Mouse (Mus musculus) forebrain, embryonic 15.5 days (tissue): ENCODE measurements around the gene B3gnt9. TPM values are rescaled to one million over a fixed set of nuclear protein-coding genes. Genes with fewer than 3 reads are reported as not detected.

Experiments
- ATAC-seq: fragments of 200-750 bp; cut with Nextera tagmentation; replicated peaks from 2 replicates; pipeline ENCODE4 v1.8.0; 2017; ENCODE audit warnings: mild to moderate bottlenecking, moderate TSS enrichment, moderate library complexity
- H3K27ac ChIP-seq: fragments of 300-500 bp; sonication (generic); replicated peaks from 2 replicates; pipeline ENCODE4 v1.5.1; 2015; ENCODE audit warnings: mild to moderate bottlenecking, inconsistent platforms
- H3K27me3 ChIP-seq: fragments of 300-500 bp; sonication (generic); 2 replicates; pipeline ENCODE4 v1.6.1; 2015; ENCODE audit warnings: inconsistent platforms
- H3K36me3 ChIP-seq: fragments of 300-500 bp; sonication (generic); 2 replicates; pipeline ENCODE4 v1.6.1; 2015; ENCODE audit warnings: mild to moderate bottlenecking, inconsistent platforms
- H3K4me1 ChIP-seq: fragments of 300-500 bp; sonication (generic); 2 replicates; pipeline ENCODE4 v1.6.1; 2015; ENCODE audit warnings: inconsistent platforms
- H3K4me2 ChIP-seq: fragments of 300-500 bp; sonication (generic); replicated peaks from 2 replicates; pipeline ENCODE4 v1.6.1; 2015; ENCODE audit warnings: mild to moderate bottlenecking, inconsistent platforms
- H3K4me3 ChIP-seq: fragments of 300-500 bp; sonication (generic); 2 replicates; pipeline ENCODE4 v1.5.1; 2015; ENCODE audit warnings: mild to moderate bottlenecking, inconsistent platforms
- H3K9ac ChIP-seq: fragments of 300-500 bp; sonication (generic); replicated peaks from 2 replicates; pipeline ENCODE4 v1.6.1; 2015; ENCODE audit warnings: mild to moderate bottlenecking, inconsistent platforms
- H3K9me3 ChIP-seq: fragments of 300-500 bp; sonication (generic); 2 replicates; pipeline ENCODE4 v1.6.1; 2016; ENCODE audit warnings: inconsistent platforms
- WGBS: fragments of 180-500 bp; shearing (Covaris S2); methylation state at CpG from one replicate; pipeline ENCODE4 v1.1.7; 2015; ENCODE audit warnings: mixed read lengths; 5-methylcytosine and 5-hydroxymethylcytosine counted together
- polyA plus RNA-seq: library from polyadenylated mRNA; unstranded; fragments of >200 nt; fragmentation: Nextera tagmentation; extraction: Ambion mirVana; gene quantifications from 2 replicates; pipeline ENCODE4 v1.2.1, GENCODE M21; 2015

Gene B3gnt9
- polyA plus RNA-seq, 1 experiment from 2014 or later: 3.0 TPM

DNA sequence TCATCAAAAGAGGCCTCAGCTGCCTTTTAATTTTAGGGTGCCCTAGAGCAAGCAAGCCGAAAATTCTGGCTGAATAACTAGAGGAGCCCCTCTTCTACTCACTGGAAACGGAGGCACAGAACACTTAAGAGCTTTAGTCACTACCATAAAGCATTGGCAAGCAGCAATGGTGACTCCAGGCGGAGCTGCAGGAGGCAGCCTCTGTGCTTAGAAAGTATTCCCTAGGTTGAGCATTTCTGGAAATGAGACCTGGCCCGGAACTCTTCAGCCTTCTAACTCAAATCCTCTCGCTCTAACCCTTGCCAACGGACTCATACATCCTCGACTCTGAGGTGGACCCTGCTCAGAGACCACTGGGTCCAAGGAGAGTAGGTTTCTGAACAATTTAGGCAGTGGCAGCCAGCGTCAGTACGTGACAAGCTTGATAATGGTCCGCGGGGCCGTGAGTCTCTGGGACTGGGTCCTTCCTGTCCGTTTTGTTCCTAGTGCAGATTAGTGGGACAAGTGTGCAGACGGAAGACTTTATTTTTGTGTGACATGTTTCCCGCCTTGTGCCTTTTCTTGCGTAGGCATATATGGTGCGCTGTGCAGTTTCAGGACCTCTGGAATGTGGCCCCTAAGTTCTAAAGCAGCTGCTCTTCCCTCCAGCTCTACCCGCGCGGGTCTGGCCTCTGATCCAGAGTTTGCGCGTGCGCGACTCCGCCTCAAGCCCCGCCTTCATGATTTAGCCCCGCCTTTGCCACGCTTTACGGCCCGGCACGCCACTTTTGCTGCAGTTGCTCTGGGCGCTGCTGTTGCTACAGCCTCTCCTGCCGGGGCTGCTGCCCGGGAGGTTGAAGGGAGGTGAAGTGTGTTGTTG, 30.3 kb downstream of the B3gnt9 start, which contains the start of gene D230025D16Rik:
TSS of gene D230025D16Rik (plus strand) at position 733 of the 859 bp plus-strand sequence.
- Histone ChIP-seq H3K4me2 (peak within 1 kb of the TSS; percentile 78), H3K36me3 (no peaks in the 10 kb centered on the region), H3K9me3 (no peaks in the 10 kb centered on the region), H3K4me3 (peak within 1 kb of the TSS; percentile 98), H3K27me3 (no peaks in the 10 kb centered on the region), H3K4me1 (peaks cover 23% of the 10 kb centered on the region), H3K27ac (peak within 1 kb of the TSS; percentile 75), H3K9ac (peak within 1 kb of the TSS; percentile 94)
- ATAC-seq: peak; percentile 96
- WGBS: 1% methylated on average over 34 of the region's 34 CpGs

- Histone ChIP-seq H3K9ac (no peak overlapping the region), H3K27me3 (no peaks in the 10 kb centered on the region), H3K4me3 (peak overlapping the region; percentile 98; the same call in 1 of the 2 replicates), H3K36me3 (no peaks in the 10 kb centered on the region), H3K9me3 (no peaks in the 10 kb centered on the region), H3K4me1 (peaks cover 23% of the 10 kb centered on the region), H3K27ac (no peak overlapping the region), H3K4me2 (no peak overlapping the region)
- WGBS: 81% methylated on average over 7 of the region's 7 CpGs
- ATAC-seq: no peak
Measured at GRCm38 (mm10) chr8:105223850-105224249, 31.1 kb downstream of the B3gnt9 start.

DNA sequence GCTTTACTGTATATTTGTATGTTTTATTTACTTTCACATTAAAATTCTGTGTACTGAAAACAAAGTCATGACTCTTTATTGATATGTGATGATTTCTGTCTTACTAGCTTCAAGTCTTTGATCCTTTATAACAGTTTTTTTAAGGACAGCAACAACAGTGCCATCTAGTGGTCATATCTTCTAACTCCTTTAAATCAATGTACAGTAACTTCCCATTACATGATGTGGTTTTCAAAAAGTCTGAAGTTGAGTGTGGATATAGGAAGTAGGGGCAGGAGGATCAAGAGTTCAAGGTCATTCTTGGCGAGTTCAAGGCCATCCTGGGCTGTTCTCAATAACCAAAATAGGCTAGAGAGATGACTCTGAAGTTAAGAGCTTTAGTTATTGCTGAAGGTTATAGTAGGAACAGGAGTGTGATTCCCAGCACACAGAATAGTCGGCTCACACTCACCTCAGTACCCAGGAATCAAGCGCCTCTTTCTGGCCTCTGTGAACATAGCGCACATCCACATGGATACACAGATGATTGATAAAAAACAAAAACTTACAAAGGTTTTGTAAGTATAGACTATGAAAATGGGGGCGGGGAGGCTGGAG, 36.9 kb downstream of the B3gnt9 start:
- Histone ChIP-seq H3K27ac (no peak overlapping the region), H3K27me3 (no peaks in the 10 kb centered on the region), H3K4me3 (no peak overlapping the region), H3K36me3 (peaks cover 3% of the 10 kb centered on the region; the same call in 1 of the 2 replicates), H3K9ac (no peak overlapping the region), H3K4me1 (no peaks in the 10 kb centered on the region), H3K9me3 (no peaks in the 10 kb centered on the region), H3K4me2 (no peak overlapping the region)
- 81% methylated on average over 5 of the region's 5 CpGs for WGBS
- no peak; the same call in 1 of the 2 replicates for ATAC-seq

- Histone ChIP-seq H3K9ac (no peak overlapping the region), H3K27ac (no peak overlapping the region), H3K4me1 (no peaks in the 10 kb centered on the region), H3K9me3 (no peaks in the 10 kb centered on the region), H3K36me3 (peaks cover 3% of the 10 kb centered on the region; the same call in 1 of the 2 replicates), H3K4me3 (no peak overlapping the region), H3K27me3 (no peaks in the 10 kb centered on the region), H3K4me2 (no peak overlapping the region)
- WGBS: 91% methylated on average over 5 of the region's 5 CpGs
- no peak for ATAC-seq
Measured at GRCm38 (mm10) chr8:105214104-105214503, 40.8 kb downstream of the B3gnt9 start.

GRCm38 (mm10) chr8:105209153-105210110, 45.5 kb downstream of the B3gnt9 start:
- 25% methylated on average over 1 of the region's 1 CpGs for WGBS
- H3K9ac ChIP-seq: no peak overlapping the region
- H3K9me3 ChIP-seq: no peaks in the 10 kb centered on the region
- no peaks in the 10 kb centered on the region for H3K27me3 ChIP-seq
- H3K4me3 ChIP-seq: no peak overlapping the region
- H3K27ac ChIP-seq: no peak overlapping the region
- ATAC-seq: no peak
- H3K36me3 ChIP-seq: no peaks in the 10 kb centered on the region
- no peaks in the 10 kb centered on the region for H3K4me1 ChIP-seq
- H3K4me2 ChIP-seq: no peak overlapping the region

GRCm38 (mm10) chr8:105207675-105208273, 47.2 kb downstream of the B3gnt9 start:
- no peaks in the 10 kb centered on the region for H3K4me1 ChIP-seq
- no peak overlapping the region for H3K4me2 ChIP-seq
- H3K4me3 ChIP-seq: no peak overlapping the region
- H3K27me3 ChIP-seq: no peaks in the 10 kb centered on the region
- no peaks in the 10 kb centered on the region for H3K9me3 ChIP-seq
- no peak overlapping the region for H3K27ac ChIP-seq
- WGBS: 97% methylated on average over 2 of the region's 2 CpGs
- no peak overlapping the region for H3K9ac ChIP-seq
- no peak for ATAC-seq
- no peaks in the 10 kb centered on the region for H3K36me3 ChIP-seq

- Histone ChIP-seq H3K27me3 (no peaks in the 10 kb centered on the region), H3K9me3 (no peaks in the 10 kb centered on the region), H3K36me3 (no peaks in the 10 kb centered on the region), H3K4me2 (no peak overlapping the region), H3K4me3 (no peak overlapping the region), H3K4me1 (no peaks in the 10 kb centered on the region), H3K27ac (no peak overlapping the region), H3K9ac (no peak overlapping the region)
- 53% methylated on average over 7 of the region's 7 CpGs for WGBS
- ATAC-seq: no peak
Measured at GRCm38 (mm10) chr8:105206766-105207275, 48.1 kb downstream of the B3gnt9 start.

DNA sequence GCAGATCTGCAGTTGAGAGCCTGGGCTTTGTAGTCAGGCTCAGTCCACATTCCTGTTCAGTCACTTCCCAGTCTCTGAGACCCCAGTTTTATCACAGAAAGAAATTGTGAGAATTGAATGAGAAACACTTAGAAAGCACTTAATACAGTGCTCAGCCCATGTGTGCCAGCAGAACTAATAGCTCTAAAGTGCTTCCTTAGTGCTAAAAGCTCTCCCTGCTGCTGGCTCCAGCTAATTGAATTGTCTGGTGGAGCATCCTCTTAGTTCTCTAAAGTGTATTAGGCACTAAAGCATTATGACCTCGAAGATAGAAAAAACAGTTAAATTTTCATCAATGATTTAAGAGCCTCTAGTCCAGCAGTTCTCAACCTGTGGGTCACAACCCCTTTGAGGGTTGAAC, 49.2 kb downstream of the B3gnt9 start:
- WGBS: 85% methylated on average over 1 of the region's 1 CpGs
- Histone ChIP-seq H3K9ac (no peak overlapping the region), H3K27ac (no peak overlapping the region), H3K4me3 (no peak overlapping the region), H3K9me3 (no peaks in the 10 kb centered on the region), H3K27me3 (no peaks in the 10 kb centered on the region), H3K4me2 (no peak overlapping the region), H3K36me3 (peaks cover under 1% of the 10 kb centered on the region; the same call in 1 of the 2 replicates), H3K4me1 (no peaks in the 10 kb centered on the region)
- 0 out of 2 replicates have a peak, but pooled peaks have one; percentile 46 for ATAC-seq

Other genes starting within 250 kb of the B3gnt9 start
- not detected in 2 replicates for gene Ces3a, start 206.6 kb downstream of the B3gnt9 start, polyA plus RNA-seq
- gene Ces3b, start 171.4 kb downstream of the B3gnt9 start, polyA plus RNA-seq: not detected in 2 replicates
- 0.10 and 0.15 TPM in 2 replicates for gene Ces4a, start 123.4 kb downstream of the B3gnt9 start, polyA plus RNA-seq
- gene Cbfb, start 84.5 kb downstream of the B3gnt9 start, polyA plus RNA-seq: 33.4 and 35.4 TPM in 2 replicates
- 32.5 and 33.1 TPM in 2 replicates for gene D230025D16Rik, start 30.0 kb downstream of the B3gnt9 start, polyA plus RNA-seq
- 21.1 and 23.7 TPM in 2 replicates for gene Tradd, start 9.5 kb upstream of the B3gnt9 start, polyA plus RNA-seq
- 0.72 and 0.85 TPM in 2 replicates for gene Fbxl8, start 9.5 kb upstream of the B3gnt9 start, polyA plus RNA-seq
- gene Hsf4, start 14.6 kb upstream of the B3gnt9 start, polyA plus RNA-seq: 0.15 and 0.34 TPM in 2 replicates
- 2.0 and 2.2 TPM in 2 replicates for gene Nol3, start 21.0 kb upstream of the B3gnt9 start, polyA plus RNA-seq
- 96.2 and 101 TPM in 2 replicates for gene 4931428F04Rik, start 34.7 kb upstream of the B3gnt9 start, polyA plus RNA-seq
- 10.1 and 11.9 TPM in 2 replicates for gene Exoc3l, start 40.9 kb upstream of the B3gnt9 start, polyA plus RNA-seq
- 44.2 and 48.1 TPM in 2 replicates for gene E2f4, start 42.5 kb upstream of the B3gnt9 start, polyA plus RNA-seq
- 0.84 and 0.98 TPM in 2 replicates for gene Elmo3, start 50.4 kb upstream of the B3gnt9 start, polyA plus RNA-seq
- 0.59 and 0.83 TPM in 2 replicates for gene Lrrc29, start 71.1 kb upstream of the B3gnt9 start, polyA plus RNA-seq
- gene Tmem208, start 71.2 kb upstream of the B3gnt9 start, polyA plus RNA-seq: 116 and 120 TPM in 2 replicates
- gene Fhod1, start 92.8 kb upstream of the B3gnt9 start, polyA plus RNA-seq: 0.34 and 0.48 TPM in 2 replicates
- 6.9 and 7.9 TPM in 2 replicates for gene Slc9a5, start 93.7 kb upstream of the B3gnt9 start, polyA plus RNA-seq
- gene Plekhg4, start 118.1 kb upstream of the B3gnt9 start, polyA plus RNA-seq: 1.1 and 1.7 TPM in 2 replicates
- gene Kctd19, start 158.3 kb upstream of the B3gnt9 start, polyA plus RNA-seq: 0.10 TPM in 1 of 2 replicates, not detected in the other
- gene Lrrc36, start 158.4 kb upstream of the B3gnt9 start, polyA plus RNA-seq: 0.52 and 0.88 TPM in 2 replicates
- 35.1 and 54.8 TPM in 2 replicates for gene Tppp3, start 216.4 kb upstream of the B3gnt9 start, polyA plus RNA-seq
- gene Zdhhc1, start 241.7 kb upstream of the B3gnt9 start, polyA plus RNA-seq: 28.8 and 31.3 TPM in 2 replicates